Mouse (Mus musculus): Measurements from ENCODE around the gene Aifm3. TPM values are rescaled to one million over a fixed set of nuclear protein-coding genes. Genes with fewer than 3 reads are reported as not detected.

Gene Aifm3
- polyA plus RNA-seq, 1 experiment from 2014 or later = 13.4 TPM

DNA sequence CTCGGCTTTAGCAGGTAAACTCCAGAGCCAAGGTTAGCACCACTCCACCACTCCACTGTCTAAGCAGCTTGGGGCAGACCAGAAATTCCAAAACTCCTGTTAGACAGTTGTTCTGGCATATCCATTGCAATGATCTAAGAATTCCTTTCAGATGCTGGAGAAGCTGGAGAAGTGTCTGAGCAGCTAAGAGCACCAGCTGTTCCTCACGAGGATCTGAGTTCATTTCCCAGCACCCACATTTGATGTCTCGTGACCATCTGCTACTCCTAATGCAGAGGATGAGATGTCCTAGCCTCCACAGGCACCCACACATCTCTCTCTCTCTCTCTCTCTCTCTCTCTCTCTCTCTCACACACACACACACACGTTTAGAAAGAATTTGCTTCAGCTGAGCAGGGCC lies 67.5 kb downstream of the Aifm3 start:
- no peak overlapping the region for H3K9ac ChIP-seq (ENCODE audit: low read depth, low read length)
- H3K4me2 ChIP-seq (ENCODE audit: low read length) = no peak overlapping the region
- H3K27me3 ChIP-seq (replicated peaks; ENCODE audit: control insufficient read depth, insufficient read depth, low read length) = peaks cover 3% of the 10 kb centered on the region; the same call in 1 of the 2 replicates
- no peak for ATAC-seq
- no peaks in the 10 kb centered on the region for H3K36me3 ChIP-seq (ENCODE audit: control insufficient read depth, insufficient read depth, low read length)
- H3K4me1 ChIP-seq (ENCODE audit: control insufficient read depth, insufficient read depth, low read depth, low read length) = peaks cover 21% of the 10 kb centered on the region
- H3K9me3 ChIP-seq (ENCODE audit: control insufficient read depth, low read length) = no peaks in the 10 kb centered on the region
- no peak overlapping the region for H3K4me3 ChIP-seq (ENCODE audit: low read length)
- no peak overlapping the region for H3K27ac ChIP-seq (ENCODE audit: low read depth, low read length)
- 67% methylated on average over 4 of the region's 4 CpGs for WGBS

Other genes starting within 250 kb of the Aifm3 start
- 85.8 and 111 TPM in 2 replicates for gene Tmem191c, start 213.5 kb upstream of the Aifm3 start, polyA plus RNA-seq (2015; fragmentation: Nextera tagmentation; extraction: Ambion mirVana)
- 4.4 and 6.0 TPM in 2 replicates for gene Serpind1, start 158.2 kb upstream of the Aifm3 start, polyA plus RNA-seq (2015; fragmentation: Nextera tagmentation; extraction: Ambion mirVana)
- gene Snap29, start 83.6 kb upstream of the Aifm3 start, polyA plus RNA-seq (2015; fragmentation: Nextera tagmentation; extraction: Ambion mirVana) = 24.2 and 24.4 TPM in 2 replicates
- gene Pi4ka, start 83.3 kb upstream of the Aifm3 start, polyA plus RNA-seq (2015; fragmentation: Nextera tagmentation; extraction: Ambion mirVana) = 58.1 and 70.6 TPM in 2 replicates
- gene Crkl, start 37.6 kb upstream of the Aifm3 start, polyA plus RNA-seq (2015; fragmentation: Nextera tagmentation; extraction: Ambion mirVana) = 74.3 and 74.6 TPM in 2 replicates
- gene Lztr1, start 19.1 kb downstream of the Aifm3 start, polyA plus RNA-seq (2015; fragmentation: Nextera tagmentation; extraction: Ambion mirVana) = 140 and 149 TPM in 2 replicates
- gene Thap7, start 41.5 kb downstream of the Aifm3 start, polyA plus RNA-seq (2015; fragmentation: Nextera tagmentation; extraction: Ambion mirVana) = 65.1 and 65.8 TPM in 2 replicates
- gene Lrrc74b, start 71.6 kb downstream of the Aifm3 start, polyA plus RNA-seq (2015; fragmentation: Nextera tagmentation; extraction: Ambion mirVana) = 1.7 and 1.8 TPM in 2 replicates
- 3.0 and 3.2 TPM in 2 replicates for gene P2rx6, start 72.3 kb downstream of the Aifm3 start, polyA plus RNA-seq (2015; fragmentation: Nextera tagmentation; extraction: Ambion mirVana)
- gene Slc7a4, start 93.6 kb downstream of the Aifm3 start, polyA plus RNA-seq (2015; fragmentation: Nextera tagmentation; extraction: Ambion mirVana) = 53.9 and 54.6 TPM in 2 replicates
- 23.6 and 30.4 TPM in 2 replicates for gene Smpd4, start 129.7 kb downstream of the Aifm3 start, polyA plus RNA-seq (2015; fragmentation: Nextera tagmentation; extraction: Ambion mirVana)
- 16.6 and 18.0 TPM in 2 replicates for gene Ccdc74a, start 156.9 kb downstream of the Aifm3 start, polyA plus RNA-seq (2015; fragmentation: Nextera tagmentation; extraction: Ambion mirVana)
- 43.2 and 52.6 TPM in 2 replicates for gene Med15, start 243.3 kb downstream of the Aifm3 start, polyA plus RNA-seq (2015; fragmentation: Nextera tagmentation; extraction: Ambion mirVana)